8 mouse cellular contexts compared by ENCODE assay signal in genomic region chr5:125189625-125190024, GRCm38 (mm10). TPM values are rescaled to one million over a fixed set of nuclear protein-coding genes. Genes with fewer than 3 reads are reported as not detected.
A peak's percentile ranks its signal among the peaks of the same experiment; 100 is the strongest.
DNase-seq lines count a peak whose midpoint lies in the region; ATAC-seq and TF ChIP-seq lines count a peak whose summit lies in the region.

No protein-coding gene starts in this region.

- TF ChIP-seq CTCF in hindbrain, postnatal 0 days (IDR thresholded peaks at IDR 0.05; ENCODE audit: low read depth) = peak; percentile 80
- TF ChIP-seq CTCF in testis, adult 2 months (IDR thresholded peaks at IDR 0.05; ENCODE audit: control insufficient read depth, insufficient read depth, insufficient replicate concordance, low read depth, low read length) = peak; percentile 93

- 60% methylated on average over 11 of the region's 11 CpGs for WGBS in hindbrain, postnatal 0 days
- WGBS in hindbrain, embryonic 13.5 days = 40% methylated on average over 11 of the region's 11 CpGs
- WGBS in forebrain, embryonic 15.5 days = 43% methylated on average over 11 of the region's 11 CpGs
- WGBS in limb, embryonic 14.5 days = 42% methylated on average over 11 of the region's 11 CpGs

- no peaks in the 10 kb centered on the region for H3K9me3 ChIP-seq in hindbrain, postnatal 0 days (ENCODE audit: low read length)
- H3K9me3 ChIP-seq in hindbrain, embryonic 13.5 days = no peaks in the 10 kb centered on the region
- H3K9me3 ChIP-seq in forebrain, embryonic 15.5 days = no peaks in the 10 kb centered on the region
- no peaks in the 10 kb centered on the region for H3K9me3 ChIP-seq in limb, embryonic 14.5 days (ENCODE audit: control insufficient read depth, low read length)

- H3K4me2 ChIP-seq in hindbrain, postnatal 0 days (ENCODE audit: low read depth, low read length) = no peak overlapping the region
- H3K4me2 ChIP-seq in hindbrain, embryonic 13.5 days = no peak overlapping the region
- no peak overlapping the region for H3K4me2 ChIP-seq in forebrain, embryonic 15.5 days (replicated peaks)
- no peak overlapping the region for H3K4me2 ChIP-seq in limb, embryonic 14.5 days (replicated peaks; ENCODE audit: low read depth, low read length, severe bottlenecking)

- no peak; the same call in 1 of the 2 replicates for ATAC-seq in hindbrain, postnatal 0 days
- ATAC-seq in hindbrain, embryonic 13.5 days (ENCODE audit: low FRiP score) = no peak
- peak; percentile 54; the same call in 1 of the 2 replicates for ATAC-seq in forebrain, embryonic 15.5 days (replicated peaks)
- ATAC-seq in limb, embryonic 14.5 days (ENCODE audit: low FRiP score, low read depth) = no peak

- no peak for TF ChIP-seq POLR2A in limb, embryonic 14.5 days (IDR thresholded peaks at IDR 0.05; ENCODE audit: borderline replicate concordance, extremely low read depth, insufficient read depth, insufficient read length)
- no peak for TF ChIP-seq POLR2A in testis, adult 2 months (IDR thresholded peaks at IDR 0.05; ENCODE audit: control insufficient read depth, low read depth, low read length)

- H3K9ac ChIP-seq in hindbrain, postnatal 0 days (replicated peaks; ENCODE audit: low read length) = no peak overlapping the region
- no peak overlapping the region for H3K9ac ChIP-seq in hindbrain, embryonic 13.5 days
- H3K9ac ChIP-seq in forebrain, embryonic 15.5 days (replicated peaks) = no peak overlapping the region
- no peak overlapping the region for H3K9ac ChIP-seq in limb, embryonic 14.5 days (ENCODE audit: low read depth, low read length, severe bottlenecking)

- H3K36me3 ChIP-seq in hindbrain, postnatal 0 days (ENCODE audit: insufficient read depth, low read length) = no peaks in the 10 kb centered on the region
- no peaks in the 10 kb centered on the region for H3K36me3 ChIP-seq in hindbrain, embryonic 13.5 days
- no peaks in the 10 kb centered on the region for H3K36me3 ChIP-seq in forebrain, embryonic 15.5 days
- no peaks in the 10 kb centered on the region for H3K36me3 ChIP-seq in limb, embryonic 14.5 days (ENCODE audit: control insufficient read depth, insufficient read depth, low read length)
- H3K36me3 ChIP-seq in testis, adult 2 months (ENCODE audit: control insufficient read depth, insufficient read depth, low read length) = no peaks in the 10 kb centered on the region

- no peak overlapping the region for H3K4me3 ChIP-seq in hindbrain, postnatal 0 days (ENCODE audit: low read length)
- no peak overlapping the region for H3K4me3 ChIP-seq in hindbrain, embryonic 13.5 days
- no peak overlapping the region for H3K4me3 ChIP-seq in forebrain, embryonic 15.5 days
- no peak overlapping the region for H3K4me3 ChIP-seq in limb, embryonic 14.5 days (replicated peaks; ENCODE audit: low read length)
- no peak overlapping the region for H3K4me3 ChIP-seq in testis, adult 2 months (ENCODE audit: control insufficient read depth, low read depth, low read length)

- H3K27ac ChIP-seq in hindbrain, postnatal 0 days = no peak overlapping the region
- H3K27ac ChIP-seq in hindbrain, embryonic 13.5 days = no peak overlapping the region
- H3K27ac ChIP-seq in forebrain, embryonic 15.5 days (replicated peaks) = no peak overlapping the region
- H3K27ac ChIP-seq in limb, embryonic 14.5 days (replicated peaks; ENCODE audit: low read depth, low read length) = no peak overlapping the region
- no peak overlapping the region for H3K27ac ChIP-seq in testis, adult 2 months (ENCODE audit: control insufficient read depth, insufficient read depth, low read depth, low read length)

- peak; percentile 72 for DNase-seq in hindbrain, postnatal 0 days (ENCODE audit: low spot score)
- DNase-seq in c-Kit-positive CD71-positive TER-119-positive erythroid progenitor cells, embryonic 14.5 days (ENCODE audit: low spot score) = peak; percentile 69
- DNase-seq in kidney, adult 11 months = peak; percentile 73
- DNase-seq in limb, embryonic 14.5 days (ENCODE audit: low spot score) = peak; percentile 59
- peak; percentile 78 to 85 for DNase-seq in natural killer cell, adult 2 months (ENCODE audit: low spot score in 2 of 2)

- H3K27me3 ChIP-seq in hindbrain, postnatal 0 days (ENCODE audit: insufficient read depth, low read length) = no peaks in the 10 kb centered on the region
- H3K27me3 ChIP-seq in hindbrain, embryonic 13.5 days = peaks cover 14% of the 10 kb centered on the region; the same call in 1 of the 2 replicates
- H3K27me3 ChIP-seq in forebrain, embryonic 15.5 days = no peaks in the 10 kb centered on the region
- no peaks in the 10 kb centered on the region for H3K27me3 ChIP-seq in limb, embryonic 14.5 days (ENCODE audit: control insufficient read depth, insufficient read depth, low read length)
- H3K27me3 ChIP-seq in testis, adult 2 months (ENCODE audit: control insufficient read depth, insufficient read depth, low read length) = no peaks in the 10 kb centered on the region

- H3K4me1 ChIP-seq in hindbrain, postnatal 0 days (ENCODE audit: insufficient read depth, low read length) = no peaks in the 10 kb centered on the region
- peaks cover 23% of the 10 kb centered on the region for H3K4me1 ChIP-seq in hindbrain, embryonic 13.5 days (replicated peaks)
- peaks cover 16% of the 10 kb centered on the region for H3K4me1 ChIP-seq in forebrain, embryonic 15.5 days
- peaks cover 14% of the 10 kb centered on the region for H3K4me1 ChIP-seq in limb, embryonic 14.5 days (ENCODE audit: control insufficient read depth, insufficient read depth, low read length)
- H3K4me1 ChIP-seq in testis, adult 2 months (ENCODE audit: control insufficient read depth, insufficient read depth, low read length) = peaks cover 8% of the 10 kb centered on the region

RNA-seq across cellular contexts. Expression of gene Ncor2, which starts 10.6 kb away (rescaled TPM):
- 35.4 and 37.5 TPM in 2 replicates for total RNA-seq in hindbrain, postnatal 0 days (2014; rRNA removed)
- polyA plus RNA-seq in hindbrain, postnatal 0 days (2015; fragmentation: Nextera tagmentation; extraction: Ambion mirVana) = 20.9 and 22.7 TPM in 2 replicates
- 24.8 and 25.1 TPM in 2 replicates for polyA plus RNA-seq in hindbrain, embryonic 13.5 days (2015; fragmentation: Nextera tagmentation; extraction: Ambion mirVana)
- polyA plus RNA-seq in forebrain, embryonic 15.5 days (2015; fragmentation: Nextera tagmentation; extraction: Ambion mirVana) = 30.2 and 31.6 TPM in 2 replicates
- polyA plus RNA-seq in limb, embryonic 14.5 days (2012; rRNA removed) = 75.9 and 89.8 TPM in 2 replicates
- polyA plus RNA-seq in limb, embryonic 14.5 days (2014; fragmentation: Nextera tagmentation; extraction: Ambion mirVana) = 37.0 and 39.3 TPM in 2 replicates
- polyA plus RNA-seq in testis, adult 2 months (2012; rRNA removed) = 28.0 and 31.7 TPM in 2 replicates
